Mouse (Mus musculus) CH12.LX (cell line): ENCODE measurements around the gene Bri3bp. TPM values are rescaled to one million over a fixed set of nuclear protein-coding genes. Genes with fewer than 3 reads are reported as not detected.
"Not testable (repeated sequence)": the region's sequence is repeated elsewhere in the genome, so short reads cannot be mapped to it uniquely, and the experiment has no call there.

ENCODE experiments used
- DNase-seq: peaks from one replicate; pipeline ENCODE4 v3.0.0-alpha.2; 2013; ENCODE audit errors: extremely low read depth
- H3K27ac ChIP-seq: 2 replicates; pipeline ENCODE4 v1.5.1; 2012; ENCODE audit warnings: low read depth, mild to moderate bottlenecking, control low read depth, moderate library complexity; ENCODE audit not compliant: insufficient read depth
- H3K27me3 ChIP-seq: replicated peaks from 2 replicates; pipeline ENCODE3; 2012; ENCODE audit warnings: inconsistent platforms
- H3K36me3 ChIP-seq, 2 experiments: replicated peaks in 1 of 2; 2 replicates each; pipeline versions ENCODE3 to v1.6.1; 2012; ENCODE audit warnings: inconsistent platforms in 1 of 2, low read length in 1 of 2, mild to moderate bottlenecking in 1 of 2, mixed read lengths in 1 of 2, moderate library complexity in 1 of 2; ENCODE audit not compliant: control insufficient read depth in 1 of 2, insufficient read depth in 1 of 2
- H3K4me1 ChIP-seq, 2 experiments: 2 replicates each; pipeline ENCODE4 v1.6.1; 2012; ENCODE audit warnings: inconsistent platforms in 1 of 2, moderate library complexity in 1 of 2; ENCODE audit not compliant: insufficient read depth in 2 of 2, control insufficient read depth in 1 of 2
- H3K4me2 ChIP-seq: 2 replicates; pipeline ENCODE4 v1.6.1; 2012; ENCODE audit warnings: low read depth, mild to moderate bottlenecking, control low read depth; ENCODE audit not compliant: poor library complexity, insufficient read depth, severe bottlenecking
- H3K4me3 ChIP-seq, 3 experiments: fragments of 150-350 bp in 1 of 3; sonication (generic) in 1 of 3; replicated peaks in 1 of 3; 2 replicates each; pipeline versions ENCODE3 to v1.5.1; 2011 to 2012; ENCODE audit warnings: low read depth in 2 of 3, low read length in 2 of 3, mild to moderate bottlenecking in 2 of 3, moderate library complexity in 2 of 3, control low read depth in 1 of 3, improper control_type of control experiment in 1 of 3, inconsistent platforms in 1 of 3, mixed read lengths in 1 of 3; ENCODE audit not compliant: poor library complexity in 1 of 3
- H3K79me2 ChIP-seq: replicated peaks from 2 replicates; pipeline ENCODE4 v1.6.1; 2012; ENCODE audit warnings: mild to moderate bottlenecking, moderate library complexity; ENCODE audit not compliant: control insufficient read depth, poor library complexity, insufficient read depth, severe bottlenecking; ENCODE audit errors: extremely low read depth
- H3K9ac ChIP-seq: 2 replicates; pipeline ENCODE4 v1.6.1; 2012; ENCODE audit warnings: low read depth, mild to moderate bottlenecking, control low read depth, moderate library complexity; ENCODE audit not compliant: insufficient read depth
- H3K9me3 ChIP-seq: replicated peaks from 2 replicates; pipeline ENCODE3; 2012; ENCODE audit warnings: low read length, inconsistent platforms, mixed read lengths
- CHD2 ChIP-seq: IDR thresholded peaks from 2 replicates; pipeline ENCODE4 v1.6.1; 2011; ENCODE audit warnings: low read length, improper control_type of control experiment
- CTCF ChIP-seq, 2 experiments: IDR thresholded peaks in 1 of 2; conservative IDR thresholded peaks in 1 of 2; 2 replicates each; pipeline ENCODE4 v1.5.1; 2011 to 2012; ENCODE audit warnings: low read depth in 2 of 2, low read length in 2 of 2, improper control_type of control experiment in 1 of 2, inconsistent platforms in 1 of 2, mild to moderate bottlenecking in 1 of 2, moderate library complexity in 1 of 2
- E2F4 ChIP-seq: IDR thresholded peaks from 2 replicates; pipeline ENCODE4 v1.6.1; 2011; ENCODE audit warnings: low read depth, low read length, improper control_type of control experiment; ENCODE audit not compliant: insufficient replicate concordance
- JUN ChIP-seq: IDR thresholded peaks from 2 replicates; pipeline ENCODE4 v1.6.1; 2011; ENCODE audit warnings: low read depth, mild to moderate bottlenecking, low read length, improper control_type of control experiment, moderate library complexity; ENCODE audit not compliant: insufficient read depth
- MAFK ChIP-seq: IDR thresholded peaks from 2 replicates; pipeline ENCODE4 v1.6.1; 2011; ENCODE audit warnings: low read length, improper control_type of control experiment; ENCODE audit not compliant: insufficient replicate concordance
- MAZ ChIP-seq: IDR thresholded peaks from 2 replicates; pipeline ENCODE4 v1.6.1; 2012; ENCODE audit warnings: low read depth, mild to moderate bottlenecking, inconsistent platforms, low read length, improper control_type of control experiment, moderate library complexity
- MYC ChIP-seq: IDR thresholded peaks from 2 replicates; pipeline ENCODE4 v1.6.1; 2011; ENCODE audit warnings: low read depth, mild to moderate bottlenecking, improper control_type of control experiment, low read length
- PAX5 ChIP-seq: IDR thresholded peaks from 2 replicates; pipeline ENCODE4 v1.6.1; 2012; ENCODE audit warnings: low read length, inconsistent platforms, mixed read lengths
- RCOR1 ChIP-seq: conservative IDR thresholded peaks from 2 replicates; pipeline ENCODE4 v1.6.1; 2012; ENCODE audit warnings: low read depth, mild to moderate bottlenecking, inconsistent platforms, low read length, improper control_type of control experiment
- SMC3 ChIP-seq: IDR thresholded peaks from 2 replicates; pipeline ENCODE4 v1.6.1; 2011; ENCODE audit warnings: low read depth, low read length, improper control_type of control experiment
- UBTF ChIP-seq: IDR thresholded peaks from 2 replicates; pipeline ENCODE4 v1.6.1; 2012; ENCODE audit warnings: low read depth, mild to moderate bottlenecking, inconsistent platforms, low read length, improper control_type of control experiment, moderate library complexity
- ZKSCAN1 ChIP-seq: IDR thresholded peaks from 2 replicates; pipeline ENCODE4 v1.6.1; 2012; ENCODE audit warnings: low read depth, inconsistent platforms, low read length, improper control_type of control experiment, borderline replicate concordance
- ZMIZ1 ChIP-seq: IDR thresholded peaks from 2 replicates; pipeline ENCODE4 v1.6.1; 2012; ENCODE audit warnings: low read depth, mild to moderate bottlenecking, inconsistent platforms, low read length, improper control_type of control experiment
- dilution Hi-C: fragments of 300-500 bp; cut with MboI; formaldehyde crosslinking; loops from 2 replicates; pipeline ENCODE4 v1.14.3; 2020; ENCODE audit warnings: low sequenced_read_pairs; ENCODE audit not compliant: extremely low pct_unique_long_range_greater_than_20kb, extremely low pct_ligation_motif_present
- in situ Hi-C: fragments of 300-500 bp; cut with MboI; formaldehyde crosslinking; loops from 3 replicates; pipeline ENCODE4 v1.14.3; 2019; ENCODE audit warnings: low sequenced_read_pairs, low pct_ligation_motif_present, low pct_unique_long_range_greater_than_20kb, mixed read lengths
- polyA plus RNA-seq: library from polyadenylated mRNA; unstranded; fragments of >175 nt; gene quantifications from 2 replicates; pipeline ENCODE4 v1.2.1, GENCODE M21; 2012; ENCODE audit warnings: low read depth; ENCODE audit not compliant: insufficient read length
- total RNA-seq, 2 experiments: library from RNA; depleted of rRNA; stranded (reverse); fragments of 300-350 nt in 1 of 2; fragments of >200 nt in 1 of 2; gene quantifications; 2 replicates each; pipeline ENCODE4 v1.2.3; 2012 to 2014

Gene Bri3bp
- total and polyA plus RNA-seq, 3 experiments: 37.7 to 147 (median 49.6) TPM

DNA sequence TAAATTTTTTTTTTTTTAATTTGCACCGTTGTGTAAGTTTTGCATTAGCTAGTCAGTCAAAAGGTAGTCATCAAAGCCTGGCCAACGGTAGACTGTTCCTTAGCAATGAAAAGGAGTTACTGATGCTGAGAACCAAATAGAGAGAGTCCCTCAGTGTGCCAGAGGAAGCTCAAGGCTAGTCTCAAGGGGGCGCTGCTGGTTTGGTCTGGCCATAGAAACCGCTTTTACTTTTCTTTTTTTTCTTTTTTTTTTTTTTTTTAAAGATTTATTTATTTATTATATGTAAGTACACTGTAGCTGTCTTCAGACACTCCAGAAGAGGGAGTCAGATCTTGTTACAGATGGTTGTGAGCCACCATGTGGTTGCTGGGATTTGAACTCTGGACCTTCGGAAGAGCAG lies 47.6 kb downstream of the Bri3bp start:
- dilution Hi-C loops, H3K9ac ChIP-seq, H3K4me3 ChIP-seq, H3K79me2 ChIP-seq, H3K9me3 ChIP-seq, H3K27ac ChIP-seq: not testable (repeated sequence)
- peaks cover 26 to 66% of the 10 kb centered on the region in 2 experiments for H3K36me3 ChIP-seq
- TF ChIP-seq CTCF (conservative IDR thresholded peaks at IDR 0.05 in 1 of 2, IDR thresholded peaks at IDR 0.05 in 1 of 2; ENCODE audit: low read depth in 2 of 2, low read length in 2 of 2): peak in 1 of 2 experiments; percentile 18; a peak in 1 of 4 replicates
- TF ChIP-seq, all 38 proteins: peak for 1; not testable (repeated sequence) for 37
- H3K4me2 ChIP-seq, DNase-seq, H3K27me3 ChIP-seq: not testable (repeated sequence)
- peaks cover 14 to 62% of the 10 kb centered on the region in 2 experiments for H3K4me1 ChIP-seq
- in situ Hi-C loops: loop anchor here (10.0 kb wide), 2 partner anchors 114 to 204 kb away; no protein-coding TSS in a partner anchor

DNA sequence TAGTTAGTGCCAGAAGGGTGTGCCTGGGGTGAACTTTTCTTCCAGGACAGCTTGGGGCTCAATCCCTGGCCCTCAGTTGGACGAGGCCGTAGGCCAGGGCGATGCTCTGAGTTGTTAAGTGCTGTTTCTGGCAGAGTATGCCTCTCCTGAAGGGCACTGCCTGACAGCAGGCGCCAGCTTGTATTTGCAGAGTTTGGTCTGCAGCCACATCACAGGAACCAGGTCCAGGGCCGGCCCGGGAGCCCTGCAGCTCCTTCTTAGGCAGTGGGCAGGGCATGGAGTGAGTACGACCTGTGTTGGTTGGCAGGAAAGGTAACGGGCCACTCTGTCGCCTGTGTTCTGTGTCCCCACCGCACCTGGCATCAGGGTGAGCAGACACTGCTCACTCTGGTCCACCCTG lies 49.7 kb downstream of the Bri3bp start:
- dilution Hi-C loops: no loop called here
- TF ChIP-seq UBTF: no peak
- TF ChIP-seq ZKSCAN1: no peak
- no peak for TF ChIP-seq PAX5
- no peak for TF ChIP-seq SMC3
- TF ChIP-seq JUN: no peak
- TF ChIP-seq ZMIZ1: no peak
- no peak for TF ChIP-seq MYC
- TF ChIP-seq MAFK: no peak
- TF ChIP-seq MAZ: no peak
- TF ChIP-seq, all 38 proteins: peak for 0
- no peaks in the 10 kb centered on the region for H3K79me2 ChIP-seq
- H3K27me3 ChIP-seq: no peaks in the 10 kb centered on the region
- in situ Hi-C loops: no loop called here
- H3K9me3 ChIP-seq: no peaks in the 10 kb centered on the region
- H3K27ac ChIP-seq: no peak overlapping the region
- H3K9ac ChIP-seq: no peak overlapping the region
- H3K4me1 ChIP-seq: peaks cover 10 to 42% of the 10 kb centered on the region in 2 experiments
- H3K36me3 ChIP-seq: peaks cover 23 to 72% of the 10 kb centered on the region in 2 experiments
- H3K4me3 ChIP-seq: no peak overlapping the region
- H3K4me2 ChIP-seq: no peak overlapping the region
- DNase-seq: no peak

DNA sequence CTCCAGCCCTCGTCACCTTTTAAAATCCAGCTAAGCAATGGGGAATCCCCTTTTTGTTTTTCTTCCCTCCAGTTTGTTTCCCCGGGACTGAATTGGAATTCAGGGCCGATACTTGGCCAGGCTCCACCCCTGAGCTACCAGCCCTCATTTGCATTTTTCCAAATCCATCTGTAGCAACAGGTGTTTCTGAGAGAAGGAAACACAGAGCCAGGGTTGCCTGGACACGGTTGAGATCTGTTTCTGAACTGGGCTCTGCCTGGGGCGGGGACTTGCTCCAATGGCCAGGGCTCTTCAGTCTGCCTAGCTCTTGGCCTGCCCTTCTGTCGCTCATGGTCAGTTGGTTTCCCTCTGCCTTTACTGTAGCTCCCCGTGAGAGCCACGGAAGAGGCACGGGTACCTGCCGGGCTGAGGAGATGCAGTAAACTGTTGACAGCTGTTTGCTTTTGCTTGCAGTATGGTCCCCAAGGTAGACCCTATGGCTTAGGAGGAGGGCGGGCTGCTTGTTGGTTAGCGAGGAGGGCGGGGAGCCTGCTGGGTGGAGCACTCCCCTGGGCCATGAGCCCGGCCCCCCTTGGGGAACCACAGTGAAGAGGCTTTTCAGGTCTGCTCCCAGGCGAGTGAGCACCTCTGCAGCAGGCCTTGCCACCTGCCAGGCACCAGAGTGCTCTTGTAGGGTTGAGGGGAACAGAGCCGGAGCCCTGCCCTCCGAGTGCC lies 51.2 kb downstream of the Bri3bp start:
- DNase-seq: peak; percentile 33
- in situ Hi-C loops: no loop called here

More for the DNA sequence above, 51.2 kb downstream of the Bri3bp start:
- Histone ChIP-seq H3K9ac (no peak overlapping the region), H3K4me2 (no peak overlapping the region), H3K9me3 (no peaks in the 10 kb centered on the region), H3K27me3 (no peaks in the 10 kb centered on the region), H3K36me3 (peaks cover 23 to 65% of the 10 kb centered on the region in 2 experiments), H3K27ac (no peak overlapping the region), H3K79me2 (no peaks in the 10 kb centered on the region), H3K4me1 (peaks cover 8 to 31% of the 10 kb centered on the region in 2 experiments), H3K4me3 (no peak overlapping the region)
- TF ChIP-seq E2F4 (no peak), CHD2 (no peak), RCOR1 (no peak)
- dilution Hi-C loops: no loop called here
